Mouse (Mus musculus) CH12.LX (cell line): Measurements from ENCODE around the gene Mettl27. TPM values are rescaled to one million over a fixed set of nuclear protein-coding genes. Genes with fewer than 3 reads are reported as not detected.

Source experiments
- DNase-seq: peaks from one replicate; pipeline ENCODE4 v3.0.0-alpha.2; 2013; ENCODE audit errors: extremely low read depth
- H3K27ac ChIP-seq: 2 replicates; pipeline ENCODE4 v1.5.1; 2012; ENCODE audit warnings: low read depth, mild to moderate bottlenecking, control low read depth, moderate library complexity; ENCODE audit not compliant: insufficient read depth
- H3K27me3 ChIP-seq: replicated peaks from 2 replicates; pipeline ENCODE3; 2012; ENCODE audit warnings: inconsistent platforms
- H3K36me3 ChIP-seq, 2 experiments: replicated peaks in 1 of 2; 2 replicates each; pipeline versions ENCODE3 to v1.6.1; 2012; ENCODE audit warnings: inconsistent platforms in 1 of 2, low read length in 1 of 2, mild to moderate bottlenecking in 1 of 2, mixed read lengths in 1 of 2, moderate library complexity in 1 of 2; ENCODE audit not compliant: control insufficient read depth in 1 of 2, insufficient read depth in 1 of 2
- H3K4me1 ChIP-seq, 2 experiments: 2 replicates each; pipeline ENCODE4 v1.6.1; 2012; ENCODE audit warnings: inconsistent platforms in 1 of 2, moderate library complexity in 1 of 2; ENCODE audit not compliant: insufficient read depth in 2 of 2, control insufficient read depth in 1 of 2
- H3K4me2 ChIP-seq: 2 replicates; pipeline ENCODE4 v1.6.1; 2012; ENCODE audit warnings: low read depth, mild to moderate bottlenecking, control low read depth; ENCODE audit not compliant: poor library complexity, insufficient read depth, severe bottlenecking
- H3K4me3 ChIP-seq, 3 experiments: fragments of 150-350 bp in 1 of 3; sonication (generic) in 1 of 3; replicated peaks in 1 of 3; 2 replicates each; pipeline versions ENCODE3 to v1.5.1; 2011 to 2012; ENCODE audit warnings: low read depth in 2 of 3, low read length in 2 of 3, mild to moderate bottlenecking in 2 of 3, moderate library complexity in 2 of 3, control low read depth in 1 of 3, improper control_type of control experiment in 1 of 3, inconsistent platforms in 1 of 3, mixed read lengths in 1 of 3; ENCODE audit not compliant: poor library complexity in 1 of 3
- H3K79me2 ChIP-seq: replicated peaks from 2 replicates; pipeline ENCODE4 v1.6.1; 2012; ENCODE audit warnings: mild to moderate bottlenecking, moderate library complexity; ENCODE audit not compliant: control insufficient read depth, poor library complexity, insufficient read depth, severe bottlenecking; ENCODE audit errors: extremely low read depth
- H3K9ac ChIP-seq: 2 replicates; pipeline ENCODE4 v1.6.1; 2012; ENCODE audit warnings: low read depth, mild to moderate bottlenecking, control low read depth, moderate library complexity; ENCODE audit not compliant: insufficient read depth
- H3K9me3 ChIP-seq: replicated peaks from 2 replicates; pipeline ENCODE3; 2012; ENCODE audit warnings: low read length, inconsistent platforms, mixed read lengths
- BHLHE40 ChIP-seq: IDR thresholded peaks from 2 replicates; pipeline ENCODE4 v1.6.1; 2011; ENCODE audit warnings: mild to moderate bottlenecking, low read depth, low read length, improper control_type of control experiment
- CHD2 ChIP-seq: IDR thresholded peaks from 2 replicates; pipeline ENCODE4 v1.6.1; 2011; ENCODE audit warnings: low read length, improper control_type of control experiment
- ELF1 ChIP-seq: IDR thresholded peaks from 2 replicates; pipeline ENCODE4 v1.6.1; 2014; ENCODE audit warnings: low read depth, mild to moderate bottlenecking, inconsistent platforms, low read length, improper control_type of control experiment
- EP300 ChIP-seq: IDR thresholded peaks from 2 replicates; pipeline ENCODE4 v1.6.1; 2011; ENCODE audit warnings: low read length, improper control_type of control experiment
- HCFC1 ChIP-seq: IDR thresholded peaks from 2 replicates; pipeline ENCODE4 v1.6.1; 2012; ENCODE audit warnings: low read depth, mild to moderate bottlenecking, inconsistent platforms, low read length, improper control_type of control experiment
- KAT2A ChIP-seq: IDR thresholded peaks from 2 replicates; pipeline ENCODE4 v1.6.1; 2012; ENCODE audit warnings: low read length, improper control_type of control experiment, inconsistent platforms; ENCODE audit not compliant: insufficient replicate concordance
- MAX ChIP-seq: IDR thresholded peaks from 2 replicates; pipeline ENCODE4 v1.6.1; 2011; ENCODE audit warnings: low read length, improper control_type of control experiment
- MAZ ChIP-seq: IDR thresholded peaks from 2 replicates; pipeline ENCODE4 v1.6.1; 2012; ENCODE audit warnings: low read depth, mild to moderate bottlenecking, inconsistent platforms, low read length, improper control_type of control experiment, moderate library complexity
- MEF2A ChIP-seq: IDR thresholded peaks from 2 replicates; pipeline ENCODE4 v1.6.1; 2014; ENCODE audit warnings: low read depth, mild to moderate bottlenecking, inconsistent platforms, low read length, improper control_type of control experiment, borderline replicate concordance
- MXI1 ChIP-seq: IDR thresholded peaks from 2 replicates; pipeline ENCODE4 v1.6.1; 2011; ENCODE audit warnings: mild to moderate bottlenecking, low read depth, low read length, improper control_type of control experiment
- NRF1 ChIP-seq: IDR thresholded peaks from 2 replicates; pipeline ENCODE4 v1.6.1; 2014; ENCODE audit warnings: low read depth, mild to moderate bottlenecking, inconsistent platforms, low read length, improper control_type of control experiment, moderate library complexity
- POLR2A ChIP-seq: IDR thresholded peaks from 2 replicates; pipeline ENCODE4 v1.6.1; 2011; ENCODE audit warnings: low read depth, mild to moderate bottlenecking, improper control_type of control experiment, low read length
- RAD21 ChIP-seq: IDR thresholded peaks from 2 replicates; pipeline ENCODE4 v1.6.1; 2011; ENCODE audit warnings: low read depth, mild to moderate bottlenecking, low read length, improper control_type of control experiment, moderate library complexity
- RCOR1 ChIP-seq: conservative IDR thresholded peaks from 2 replicates; pipeline ENCODE4 v1.6.1; 2012; ENCODE audit warnings: low read depth, mild to moderate bottlenecking, inconsistent platforms, low read length, improper control_type of control experiment
- SIN3A ChIP-seq: IDR thresholded peaks from 2 replicates; pipeline ENCODE4 v1.6.1; 2012; ENCODE audit warnings: low read length, improper control_type of control experiment, inconsistent platforms
- TCF12 ChIP-seq: IDR thresholded peaks from 2 replicates; pipeline ENCODE4 v1.6.1; 2014; ENCODE audit warnings: low read depth, mild to moderate bottlenecking, inconsistent platforms, low read length, improper control_type of control experiment
- UBTF ChIP-seq: IDR thresholded peaks from 2 replicates; pipeline ENCODE4 v1.6.1; 2012; ENCODE audit warnings: low read depth, mild to moderate bottlenecking, inconsistent platforms, low read length, improper control_type of control experiment, moderate library complexity
- USF1 ChIP-seq: IDR thresholded peaks from 2 replicates; pipeline ENCODE4 v1.6.1; 2014; ENCODE audit warnings: low read depth, mild to moderate bottlenecking, inconsistent platforms, low read length, improper control_type of control experiment
- USF2 ChIP-seq: conservative IDR thresholded peaks from 2 replicates; pipeline ENCODE4 v1.6.1; 2011; ENCODE audit warnings: low read depth, low read length, improper control_type of control experiment
- ZKSCAN1 ChIP-seq: IDR thresholded peaks from 2 replicates; pipeline ENCODE4 v1.6.1; 2012; ENCODE audit warnings: low read depth, inconsistent platforms, low read length, improper control_type of control experiment, borderline replicate concordance
- ZNF384 ChIP-seq: IDR thresholded peaks from 2 replicates; pipeline ENCODE4 v1.6.1; 2012; ENCODE audit warnings: low read depth, low read length, improper control_type of control experiment, inconsistent platforms
- dilution Hi-C: fragments of 300-500 bp; cut with MboI; formaldehyde crosslinking; loops from 2 replicates; pipeline ENCODE4 v1.14.3; 2020; ENCODE audit warnings: low sequenced_read_pairs; ENCODE audit not compliant: extremely low pct_unique_long_range_greater_than_20kb, extremely low pct_ligation_motif_present
- in situ Hi-C: fragments of 300-500 bp; cut with MboI; formaldehyde crosslinking; loops from 3 replicates; pipeline ENCODE4 v1.14.3; 2019; ENCODE audit warnings: low sequenced_read_pairs, low pct_ligation_motif_present, low pct_unique_long_range_greater_than_20kb, mixed read lengths
- polyA plus RNA-seq: library from polyadenylated mRNA; unstranded; fragments of >175 nt; gene quantifications from 2 replicates; pipeline ENCODE4 v1.2.1, GENCODE M21; 2012; ENCODE audit warnings: low read depth; ENCODE audit not compliant: insufficient read length
- total RNA-seq, 2 experiments: library from RNA; depleted of rRNA; stranded (reverse); fragments of 300-350 nt in 1 of 2; fragments of >200 nt in 1 of 2; gene quantifications; 2 replicates each; pipeline ENCODE4 v1.2.3; 2012 to 2014

Mettl27 gene
- total and polyA plus RNA-seq, 3 experiments = 0.73 to 1.9 (median 0.93) TPM

- TF ChIP-seq RCOR1 (0 out of 2 replicates have a peak, but pooled peaks have one; percentile 43), ZKSCAN1 (no peak), MAX (no peak), ELF1 (no peak), USF2 (no peak), HCFC1 (no peak), POLR2A (no peak), NRF1 (no peak), ZNF384 (no peak), SIN3A (0 out of 2 replicates have a peak, but pooled peaks have one; percentile 21), CHD2 (peak; percentile 31; the same call in 1 of the 2 replicates), BHLHE40 (peak; percentile 78), EP300 (peak; percentile 55; the same call in 1 of the 2 replicates), MEF2A (no peak), KAT2A (no peak)
Observed at GRCm38 (mm10) chr5:134946857-134947255, 14.7 kb downstream of the Mettl27 start, which contains the start of gene Cldn4 (continued).

- Histone ChIP-seq H3K9me3 (no peaks in the 10 kb centered on the region), H3K36me3 (no peaks in the 10 kb centered on the region), H3K4me1 (peaks cover 25 to 43% of the 10 kb centered on the region in 2 experiments), H3K27ac (no peak overlapping the region), H3K79me2 (no peaks in the 10 kb centered on the region), H3K9ac (no peak overlapping the region), H3K4me3 (no peak overlapping the region), H3K27me3 (peaks cover 5% of the 10 kb centered on the region), H3K4me2 (no peak overlapping the region)
- no peak for DNase-seq
- in situ Hi-C loops = no loop called here
- dilution Hi-C loops = no loop called here
- TF ChIP-seq UBTF (no peak), NRF1 (no peak), MAZ (no peak), TCF12 (no peak), MAX (no peak), MEF2A (no peak)
Observed at GRCm38 (mm10) chr5:134947420-134948084, 15.4 kb downstream of the Mettl27 start.

GRCm38 (mm10) chr5:134948085-134948439, 15.9 kb downstream of the Mettl27 start:
- dilution Hi-C loops = no loop called here
- TF ChIP-seq UBTF (no peak), NRF1 (no peak), USF1 (no peak), RAD21 (no peak), RCOR1 (no peak), ELF1 (no peak), MAX (no peak), HCFC1 (no peak), KAT2A (no peak), TCF12 (no peak), BHLHE40 (no peak), MXI1 (no peak)
- H3K9me3 ChIP-seq = no peaks in the 10 kb centered on the region
- H3K4me3 ChIP-seq = no peak overlapping the region
- DNase-seq = no peak
- H3K36me3 ChIP-seq = no peaks in the 10 kb centered on the region
- peaks cover 5% of the 10 kb centered on the region for H3K27me3 ChIP-seq
- no peak overlapping the region for H3K4me2 ChIP-seq
- H3K4me1 ChIP-seq = peaks cover 23 to 38% of the 10 kb centered on the region in 2 experiments
- H3K27ac ChIP-seq = no peak overlapping the region
- no peaks in the 10 kb centered on the region for H3K79me2 ChIP-seq
- in situ Hi-C loops = no loop called here
- H3K9ac ChIP-seq = no peak overlapping the region
